Mouse (Mus musculus) ES-E14 (cell line): ENCODE results near the gene Cbarp. TPM values are rescaled to one million over a fixed set of nuclear protein-coding genes. Genes with fewer than 3 reads are reported as not detected.

Experiments used
- DNase-seq: peaks from one replicate; pipeline ENCODE4 v3.0.0-alpha.2; 2013; ENCODE audit warnings: low read depth, low spot score
- H3K27ac ChIP-seq: 2 replicates; pipeline ENCODE4 v1.5.1; 2012; ENCODE audit warnings: low read depth, mild to moderate bottlenecking, low read length, moderate library complexity, mixed read lengths; ENCODE audit not compliant: poor library complexity, insufficient read depth, severe bottlenecking
- H3K36me3 ChIP-seq: 2 replicates; pipeline ENCODE4 v1.6.1; 2012; ENCODE audit warnings: mild to moderate bottlenecking, low read length, moderate library complexity, mixed read lengths; ENCODE audit not compliant: control insufficient read depth, poor library complexity, insufficient read depth, severe bottlenecking
- H3K4me1 ChIP-seq, 2 experiments: fragments of 150-350 bp in 1 of 2; sonication (generic) in 1 of 2; 2 replicates each; pipeline ENCODE4 v1.6.1; 2012; ENCODE audit warnings: low read length in 2 of 2, mild to moderate bottlenecking in 1 of 2, mixed read lengths in 1 of 2; ENCODE audit not compliant: control insufficient read depth in 2 of 2, insufficient read depth in 2 of 2, poor library complexity in 1 of 2
- H3K4me3 ChIP-seq, 2 experiments: fragments of 150-350 bp in 1 of 2; sonication (generic) in 1 of 2; 2 replicates each; pipeline ENCODE4 v1.5.1; 2012; ENCODE audit warnings: low read length in 2 of 2, low read depth in 1 of 2, mild to moderate bottlenecking in 1 of 2, mixed read lengths in 1 of 2; ENCODE audit not compliant: insufficient read depth in 1 of 2, poor library complexity in 1 of 2, severe bottlenecking in 1 of 2
- H3K9ac ChIP-seq: 2 replicates; pipeline ENCODE4 v1.6.1; 2012; ENCODE audit warnings: low read depth, mild to moderate bottlenecking, low read length, mixed read lengths; ENCODE audit not compliant: poor library complexity, insufficient read depth, severe bottlenecking
- H3K9me3 ChIP-seq: fragments of 150-350 bp; sonication (generic); 2 replicates; pipeline ENCODE4 v1.6.1; 2012; ENCODE audit warnings: low read depth, mild to moderate bottlenecking, low read length; ENCODE audit not compliant: control insufficient read depth, insufficient read depth
- CHD2 ChIP-seq: IDR thresholded peaks from 2 replicates; pipeline ENCODE4 v1.6.1; 2014; ENCODE audit warnings: mild to moderate bottlenecking, low read depth, low read length, inconsistent platforms
- HCFC1 ChIP-seq: IDR thresholded peaks from 2 replicates; pipeline ENCODE4 v1.6.1; 2012; ENCODE audit warnings: low read length, inconsistent platforms, borderline replicate concordance; ENCODE audit not compliant: insufficient read depth
- MAFK ChIP-seq: IDR thresholded peaks from 2 replicates; pipeline ENCODE4 v1.6.1; 2014; ENCODE audit warnings: mild to moderate bottlenecking, low read depth, low read length, inconsistent platforms; ENCODE audit not compliant: insufficient read depth
- ZC3H11A ChIP-seq: IDR thresholded peaks from 2 replicates; pipeline ENCODE4 v1.6.1; 2012; ENCODE audit warnings: low read depth, mild to moderate bottlenecking, inconsistent platforms, low read length, borderline replicate concordance
- ZNF384 ChIP-seq: IDR thresholded peaks from 2 replicates; pipeline ENCODE4 v1.6.1; 2012; ENCODE audit warnings: low read depth, low read length, inconsistent platforms
- in situ Hi-C, 2 experiments: fragments of 600-800 bp; cut with MboI; formaldehyde crosslinking; loops; one replicate each; pipeline ENCODE4 v1.15.1; 2025; ENCODE audit warnings: low sequenced_read_pairs in 2 of 2, inconsistent platforms in 1 of 2; ENCODE audit not compliant: unreplicated experiment in 2 of 2
- total RNA-seq: library from RNA; depleted of rRNA; stranded (reverse); fragments of 300-350 nt; gene quantifications from 2 replicates; pipeline ENCODE4 v1.2.3, GENCODE M21; 2012

The Cbarp gene
- total RNA-seq, 1 experiment, result 20.9 TPM

GRCm38 (mm10) chr10:80118552-80118951 lies 22.1 kb downstream of the Cbarp start:
- no peak overlapping the region for H3K27ac ChIP-seq
- H3K36me3 ChIP-seq, result peaks cover 41% of the 10 kb centered on the region
- TF ChIP-seq MAFK (no peak), ZNF384 (no peak), CHD2 (no peak), ZC3H11A (no peak), HCFC1 (no peak)
- DNase-seq, result no peak
- no peaks in the 10 kb centered on the region for H3K9me3 ChIP-seq
- H3K4me3 ChIP-seq, result no peak overlapping the region
- no peak overlapping the region for H3K9ac ChIP-seq
- in situ Hi-C loops, result loop anchor here in 1 of 2 experiments (25.0 kb wide), 1 partner anchor 131 kb away; the partner anchor contains the start of genes Abca7, Cnn2 and Tmem259
- peaks cover 2 to 12% of the 10 kb centered on the region in 2 experiments; a peak in 1 of 4 replicates for H3K4me1 ChIP-seq

DNA sequence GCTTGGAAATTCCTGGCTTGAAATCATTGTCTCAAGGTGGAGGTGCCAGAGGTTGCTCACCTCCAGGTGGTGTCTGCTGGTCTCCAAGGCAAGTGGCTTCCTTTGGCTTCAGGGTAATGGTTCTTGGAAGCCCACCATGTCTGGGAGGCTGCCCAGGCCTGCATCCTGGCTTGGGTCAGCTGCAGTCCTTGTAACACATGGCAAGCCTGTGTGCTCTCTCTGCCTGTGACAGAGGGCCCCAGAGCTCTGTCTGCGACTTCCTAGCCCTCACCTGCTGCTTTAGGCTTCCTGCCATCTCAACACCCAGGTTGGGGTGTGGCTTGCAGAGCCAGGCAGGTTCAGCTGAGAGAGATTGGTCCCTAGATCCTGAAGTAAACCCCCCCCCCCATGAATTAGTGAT lies 22.9 kb downstream of the Cbarp start:
- TF ChIP-seq ZNF384, result no peak
- TF ChIP-seq HCFC1, result no peak
- TF ChIP-seq ZC3H11A, result no peak
- no peak for TF ChIP-seq MAFK
- TF ChIP-seq CHD2, result no peak
- Histone ChIP-seq H3K4me3 (peak overlapping the region; percentile 93 to 97; a peak in 2 of 4 replicates), H3K9me3 (no peaks in the 10 kb centered on the region), H3K9ac (peak overlapping the region; percentile 95; the same call in 1 of the 2 replicates), H3K36me3 (peaks cover 37% of the 10 kb centered on the region), H3K27ac (no peak overlapping the region), H3K4me1 (peaks cover 2 to 12% of the 10 kb centered on the region in 2 experiments; a peak in 1 of 4 replicates)
- DNase-seq, result no peak
- in situ Hi-C loops, result loop anchor here in 1 of 2 experiments (25.0 kb wide), 1 partner anchor 130 kb away; the partner anchor contains the start of genes Abca7, Cnn2 and Tmem259

DNA sequence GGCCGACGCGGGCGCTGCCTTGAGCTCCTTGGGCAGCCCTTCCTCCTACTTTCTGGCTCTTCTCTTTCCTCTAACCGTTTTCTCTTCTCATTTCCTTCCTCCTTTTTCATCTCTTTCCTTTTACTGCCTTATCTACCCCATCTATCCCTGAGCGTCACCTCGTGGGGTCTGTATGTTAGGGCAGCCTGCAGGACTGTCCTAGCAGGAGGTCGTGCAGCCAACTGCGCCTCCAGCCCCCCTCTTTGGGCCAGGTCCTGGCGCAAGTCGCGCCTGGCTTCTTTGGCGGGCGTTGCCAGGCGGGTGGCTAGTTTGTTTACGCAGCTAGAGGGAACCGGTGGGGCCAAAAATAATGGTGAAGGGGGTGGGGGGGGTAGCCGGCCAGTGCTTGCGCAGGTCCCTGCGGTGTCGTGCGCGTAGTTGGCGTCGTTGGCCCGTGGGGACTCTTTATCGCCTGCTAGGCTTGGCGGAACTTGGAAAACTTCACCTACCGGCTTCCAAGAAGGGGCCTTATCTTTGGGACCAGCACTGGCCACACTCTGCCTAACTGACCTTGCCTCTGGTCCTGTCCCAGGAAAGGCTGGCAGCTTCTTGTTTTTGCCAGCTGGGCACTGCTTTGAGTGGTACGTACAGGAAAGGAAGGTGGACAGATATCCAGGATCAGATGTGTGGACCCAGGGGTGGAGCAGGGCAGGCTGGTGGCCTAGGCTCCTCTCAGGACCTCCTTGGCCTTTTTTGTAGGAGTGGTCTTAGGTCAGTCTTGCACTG lies 23.5 kb downstream of the Cbarp start:
- peak overlapping the region; percentile 95 for H3K9ac ChIP-seq
- TF ChIP-seq CHD2, result no peak
- no peak for TF ChIP-seq HCFC1
- TF ChIP-seq MAFK, result no peak
- no peak for TF ChIP-seq ZNF384
- TF ChIP-seq ZC3H11A, result no peak
- DNase-seq, result no peak
- no peak overlapping the region for H3K27ac ChIP-seq
- in situ Hi-C loops, result loop anchor here in 1 of 2 experiments (25.0 kb wide), 1 partner anchor 130 kb away; the partner anchor contains the start of genes Abca7, Cnn2 and Tmem259
- H3K4me3 ChIP-seq, result peak overlapping the region; percentile 93 to 97
- H3K4me1 ChIP-seq, result peaks cover 2 to 12% of the 10 kb centered on the region in 2 experiments; a peak in 1 of 4 replicates
- no peaks in the 10 kb centered on the region for H3K9me3 ChIP-seq
- H3K36me3 ChIP-seq, result peaks cover 36% of the 10 kb centered on the region

DNA sequence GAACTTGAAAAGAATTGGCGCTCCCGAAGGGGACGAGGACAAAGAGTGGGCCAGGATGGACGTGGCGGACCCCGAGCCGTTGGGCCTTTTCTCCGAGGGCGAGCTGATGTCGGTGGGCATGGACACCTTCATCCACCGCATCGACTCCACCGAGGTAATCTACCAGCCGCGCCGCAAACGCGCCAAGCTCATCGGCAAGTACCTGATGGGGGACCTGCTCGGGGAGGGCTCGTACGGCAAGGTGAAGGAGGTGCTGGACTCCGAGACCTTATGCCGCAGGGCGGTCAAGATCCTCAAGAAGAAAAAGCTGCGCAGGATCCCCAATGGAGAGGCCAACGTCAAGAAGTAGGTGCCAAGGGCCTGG lies 24.1 kb downstream of the Cbarp start:
- in situ Hi-C loops, result loop anchor here in 1 of 2 experiments (25.0 kb wide), 1 partner anchor 129 kb away; the partner anchor contains the start of genes Abca7, Cnn2 and Tmem259
- Histone ChIP-seq H3K27ac (no peak overlapping the region), H3K36me3 (peaks cover 31% of the 10 kb centered on the region), H3K9me3 (no peaks in the 10 kb centered on the region), H3K9ac (peak overlapping the region; percentile 95), H3K4me1 (peaks cover 2 to 11% of the 10 kb centered on the region in 2 experiments; a peak in 1 of 4 replicates), H3K4me3 (peak overlapping the region; percentile 93 to 97)
- DNase-seq, result no peak
- TF ChIP-seq HCFC1 (no peak), CHD2 (no peak), MAFK (no peak)
